Mouse (Mus musculus) embryonic fibroblast, embryonic 13.5 days (primary cell): ENCODE results near the gene Tax1bp1.

ENCODE experiments used
- CTCF ChIP-seq: IDR thresholded peaks from 2 replicates; pipeline ENCODE4 v1.5.1; 2011; ENCODE audit warnings: mild to moderate bottlenecking, control low read depth, low read length, moderate library complexity, borderline replicate concordance; ENCODE audit not compliant: insufficient read depth
- POLR2A ChIP-seq: IDR thresholded peaks from 2 replicates; pipeline ENCODE4 v1.6.1; 2011; ENCODE audit warnings: low read depth, mild to moderate bottlenecking, control low read depth, low read length, moderate library complexity

- TF ChIP-seq CTCF, result no peak
- TF ChIP-seq POLR2A, result no peak
Measured at GRCm38 (mm10) chr6:52699050-52699449, 14.5 kb upstream of the Tax1bp1 start.
